Mouse (Mus musculus): ENCODE measurements at regions not wholly inside any gene's neighbourhood (a gene's known extent, or its start where the extent isn't known, plus 50 kb on each side); places are given as distances from the start of the nearest gene placed in this dataset.
A peak's percentile ranks its signal among the peaks of the same experiment; 100 is the strongest.

GRCm38 (mm10) chr2:57772315-57772714 lies 225.4 kb upstream of the Galnt5 start:
- DNase-seq (ENCODE audit: low read depth): peak; percentile 8

DNA sequence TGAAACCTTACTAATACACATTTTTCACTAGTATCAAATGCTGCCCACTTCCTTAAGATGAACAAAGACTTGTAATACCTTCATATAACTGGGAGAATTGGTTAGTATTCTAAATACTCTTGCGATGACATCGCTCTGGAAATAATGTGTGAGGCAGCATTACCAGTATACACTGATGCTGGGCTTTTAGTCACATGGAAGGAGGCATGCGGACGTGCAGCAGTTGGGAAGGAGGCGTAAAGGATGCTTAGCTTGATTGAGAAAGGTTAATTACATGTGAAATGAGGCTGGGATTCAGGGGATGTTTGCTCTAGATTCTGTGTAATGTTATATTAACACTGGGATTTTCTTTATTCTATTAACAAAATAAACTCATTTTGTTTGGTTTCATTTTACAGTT lies 221.5 kb upstream of the Galnt5 start:
- no peak for DNase-seq (ENCODE audit: low read depth)

DNA sequence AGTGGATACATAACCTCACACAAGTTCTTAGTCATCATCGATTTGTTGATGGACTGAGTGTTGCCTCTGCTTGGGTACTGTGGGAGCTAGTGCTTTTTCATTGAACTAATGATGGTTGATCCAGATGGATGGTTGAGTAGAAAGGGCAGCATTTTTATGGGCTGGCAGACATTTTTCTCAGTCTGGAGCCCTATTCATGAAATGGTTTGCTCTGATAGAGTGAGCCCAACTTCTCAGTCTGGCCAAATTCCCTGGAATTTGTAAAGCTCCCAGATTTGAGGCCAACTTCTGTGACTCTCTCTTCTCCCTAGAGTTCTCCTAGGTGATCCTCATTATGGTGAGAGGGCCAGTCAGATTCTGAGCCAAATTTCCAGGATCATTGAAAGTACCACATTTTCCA lies 216.8 kb upstream of the Galnt5 start:
- no peak for DNase-seq (ENCODE audit: low read depth)

GRCm38 (mm10) chr2:57793519-57794296 lies 204.0 kb upstream of the Galnt5 start:
- no peak for DNase-seq (ENCODE audit: low read depth)

GRCm38 (mm10) chr2:57799279-57799678 lies 198.4 kb upstream of the Galnt5 start:
- DNase-seq (ENCODE audit: low read depth): no peak

- DNase-seq (ENCODE audit: low read depth): no peak
Measured at GRCm38 (mm10) chr2:57807911-57808310, 189.8 kb upstream of the Galnt5 start.

GRCm38 (mm10) chr2:57812996-57813395 lies 184.7 kb upstream of the Galnt5 start:
- no peak for DNase-seq (ENCODE audit: low read depth)

DNA sequence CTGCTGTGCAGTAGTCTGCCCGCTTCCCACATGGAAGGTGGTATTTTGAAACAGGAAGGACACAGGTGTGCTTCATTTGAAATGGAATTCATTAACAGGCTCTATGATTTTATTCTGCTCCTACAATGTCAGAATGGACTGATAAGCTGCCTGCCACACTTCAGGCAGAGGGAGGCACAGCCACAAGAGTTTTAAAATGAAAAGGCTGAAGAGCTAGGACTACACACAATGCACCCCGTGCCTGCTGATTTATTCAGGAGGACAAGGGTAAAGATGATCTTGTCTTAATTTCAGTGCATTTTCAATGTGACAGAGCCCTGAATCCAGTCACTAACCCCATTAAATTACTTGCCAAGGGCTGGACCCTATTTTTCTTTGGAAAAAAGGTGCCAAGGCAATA lies 177.3 kb upstream of the Galnt5 start:
- no peak for DNase-seq (ENCODE audit: low read depth)

- no peak for DNase-seq (ENCODE audit: low read depth)
Measured at GRCm38 (mm10) chr2:57820923-57821322, 176.8 kb upstream of the Galnt5 start.

DNA sequence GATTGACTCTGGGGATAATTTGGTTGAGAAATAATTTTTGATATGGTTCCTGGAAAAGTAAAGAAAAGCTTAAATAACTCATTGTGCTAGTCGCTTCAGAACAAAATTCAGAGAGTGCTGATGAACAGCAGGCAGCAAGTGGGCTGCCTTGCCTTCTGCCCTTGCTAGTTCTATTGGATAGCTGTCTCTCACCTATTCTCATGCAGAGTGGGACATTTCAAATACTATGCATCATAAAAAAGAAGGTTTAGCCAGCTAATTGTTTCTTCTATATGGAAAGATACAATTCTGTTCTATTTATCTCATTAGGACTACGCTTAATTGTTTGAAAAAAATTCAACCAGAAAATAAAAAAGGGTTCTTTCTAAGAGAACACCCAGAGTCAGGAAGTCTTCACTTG lies 169.4 kb upstream of the Galnt5 start:
- no peak for DNase-seq (ENCODE audit: low read depth)

DNA sequence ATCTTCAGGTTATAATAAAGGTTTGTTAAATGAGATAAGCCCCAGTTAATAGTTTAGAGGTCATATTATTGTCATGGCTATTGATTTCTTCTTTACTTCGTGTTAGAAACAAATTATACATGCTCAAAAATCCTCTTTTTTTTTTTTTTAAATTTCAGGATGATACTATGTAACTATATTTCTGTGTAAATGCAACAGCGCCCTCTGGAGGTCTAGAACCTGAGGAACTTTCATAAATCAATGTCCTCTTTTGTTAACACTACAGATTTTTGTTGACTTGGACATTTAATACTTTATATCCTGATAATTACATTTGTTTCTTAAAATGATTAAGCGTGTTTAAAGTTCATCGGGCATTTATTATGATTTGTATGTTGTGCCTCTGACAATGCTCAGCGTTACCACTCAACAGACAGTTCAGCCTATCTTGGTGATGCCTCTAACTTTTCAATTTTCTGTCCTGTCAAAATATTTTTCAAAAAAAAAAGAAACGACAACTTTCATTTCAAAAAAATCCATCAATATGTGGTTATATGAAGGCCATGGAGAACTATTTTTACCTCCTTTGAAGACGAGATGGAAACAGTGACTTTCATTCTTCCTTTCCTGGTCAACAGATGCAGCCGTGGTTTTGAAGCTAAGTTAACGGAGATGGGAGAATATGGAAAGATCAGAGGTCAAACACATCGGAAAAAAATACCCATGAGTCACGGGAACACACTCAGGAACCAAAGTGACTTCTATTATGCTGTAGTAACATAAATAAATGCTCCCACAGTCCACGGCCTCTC lies 164.9 kb upstream of the Galnt5 start:
- DNase-seq (ENCODE audit: low read depth): peak; percentile 27

- DNase-seq (ENCODE audit: low read depth): no peak
Measured at GRCm38 (mm10) chr2:57845135-57845534, 152.5 kb upstream of the Galnt5 start.

DNA sequence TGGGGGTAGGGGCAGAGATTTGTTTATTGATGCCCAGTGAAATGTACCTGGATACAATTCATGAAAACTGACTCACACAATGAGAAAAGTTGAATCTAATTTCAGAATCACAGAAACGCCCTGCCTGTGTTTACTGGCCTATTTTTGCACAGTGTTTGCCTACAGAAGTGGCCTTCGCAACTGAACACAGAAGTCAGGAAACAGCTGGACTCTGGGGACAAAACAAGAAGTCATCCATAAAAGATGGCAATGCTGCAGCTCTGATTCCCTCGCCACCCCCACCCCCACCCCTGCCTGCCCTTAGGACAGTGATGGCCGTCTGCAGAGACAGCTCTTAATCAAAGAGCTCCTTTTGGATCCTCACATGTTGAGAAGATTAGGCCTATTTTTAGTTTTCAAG lies 150.0 kb upstream of the Galnt5 start:
- DNase-seq (ENCODE audit: low read depth): no peak

- DNase-seq (ENCODE audit: low read depth): no peak
Measured at GRCm38 (mm10) chr2:57849338-57850057, 148.2 kb upstream of the Galnt5 start.

- DNase-seq (ENCODE audit: low read depth): no peak
Measured at GRCm38 (mm10) chr2:57850058-57850400, 147.7 kb upstream of the Galnt5 start.

DNA sequence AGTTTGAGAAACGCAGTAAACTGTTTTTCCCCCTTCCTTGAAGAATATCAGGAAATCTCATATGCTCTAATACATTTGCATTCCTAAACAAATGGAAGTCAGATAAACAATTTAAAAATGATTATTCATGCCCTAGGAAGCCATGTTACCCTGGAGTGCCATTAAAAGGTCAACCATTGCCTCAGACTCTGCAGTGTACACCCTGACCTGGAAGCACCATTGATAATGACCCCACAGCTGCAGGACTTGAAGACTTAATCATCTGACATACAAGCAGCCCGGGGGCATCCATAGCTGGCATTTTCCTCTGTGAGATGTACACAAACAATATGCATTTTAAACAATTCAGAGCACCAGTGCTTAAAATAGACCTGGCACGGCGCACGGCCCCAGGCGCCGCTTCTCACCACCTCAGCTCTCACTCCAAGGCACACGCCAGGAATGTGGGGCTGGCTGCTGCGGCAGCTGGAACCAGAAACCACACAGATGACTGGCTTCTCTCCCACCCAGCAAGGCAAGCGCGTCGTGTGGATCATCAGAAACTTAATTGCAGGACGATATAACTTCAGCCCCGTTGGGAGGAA lies 141.1 kb upstream of the Galnt5 start:
- no peak for DNase-seq (ENCODE audit: low read depth)

- no peak for DNase-seq (ENCODE audit: low read depth)
Measured at GRCm38 (mm10) chr2:57865289-57865688, 132.4 kb upstream of the Galnt5 start.

- DNase-seq (ENCODE audit: low read depth): no peak
Measured at GRCm38 (mm10) chr2:57868046-57868445, 129.6 kb upstream of the Galnt5 start.

DNA sequence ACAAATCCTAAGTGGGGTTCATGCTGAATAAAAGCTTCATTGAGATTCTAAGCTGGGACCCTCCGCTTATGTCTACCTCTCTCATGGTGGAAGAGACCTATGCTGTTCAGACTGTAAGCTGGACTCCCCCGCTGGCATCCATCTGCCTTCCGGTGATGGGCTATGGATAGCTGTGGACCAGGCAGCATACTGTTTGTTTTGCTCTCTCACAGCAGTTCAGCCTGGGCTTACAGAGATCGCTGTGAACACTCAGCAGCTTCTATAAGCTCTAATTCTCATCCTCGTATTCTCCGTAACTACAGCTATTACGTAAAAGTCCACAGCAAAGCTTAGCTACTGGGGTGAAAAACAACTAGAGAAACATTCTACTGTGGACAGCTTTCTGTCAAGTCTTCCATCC lies 97.5 kb upstream of the Galnt5 start:
- no peak for DNase-seq (ENCODE audit: low read depth)

- DNase-seq (ENCODE audit: low read depth): no peak
Measured at GRCm38 (mm10) chr2:57900580-57901247, 97.0 kb upstream of the Galnt5 start.

GRCm38 (mm10) chr2:57905184-57905583 lies 92.5 kb upstream of the Galnt5 start:
- DNase-seq (ENCODE audit: low read depth): no peak

GRCm38 (mm10) chr2:57906939-57907338 lies 90.7 kb upstream of the Galnt5 start:
- no peak for DNase-seq (ENCODE audit: low read depth)

All from naive thymus-derived CD4-positive, alpha-beta T cell, adult 2 months (primary cell).